Mouse (Mus musculus): ENCODE data around the gene Mapk10. TPM values are rescaled to one million over a fixed set of nuclear protein-coding genes. Genes with fewer than 3 reads are reported as not detected.

The Mapk10 gene
- polyA plus RNA-seq, 1 experiment = 0.07 TPM

- no peak overlapping the region for H3K4me3 ChIP-seq (ENCODE audit: insufficient read depth, poor library complexity, severe bottlenecking)
- TF ChIP-seq USF1 (IDR thresholded peaks at IDR 0.05; ENCODE audit: low read depth) (no peak), CTCF (IDR thresholded peaks at IDR 0.05; ENCODE audit: control insufficient read depth, insufficient read depth, insufficient read length) (no peak), MAX (IDR thresholded peaks at IDR 0.05) (no peak), MYOD1 (IDR thresholded peaks at IDR 0.05; ENCODE audit: control insufficient read depth, insufficient read length, low read depth) (no peak), CEBPB (IDR thresholded peaks at IDR 0.05; ENCODE audit: low read depth) (no peak), FOSL1 (IDR thresholded peaks at IDR 0.05; ENCODE audit: insufficient read depth, low read length, poor library complexity, severe bottlenecking) (no peak), MYOG (IDR thresholded peaks at IDR 0.05; ENCODE audit: control insufficient read depth, extremely low read depth, insufficient read length) (no peak)
These were observed 173.4 kb downstream of the Mapk10 start for GRCm38 (mm10) chr5:103037752-103038151.

GRCm38 (mm10) chr5:103028940-103029621 is 182.1 kb downstream of the Mapk10 start:
- H3K36me3 ChIP-seq (ENCODE audit: control insufficient read depth, insufficient read depth) = no peaks in the 10 kb centered on the region
- no peaks in the 10 kb centered on the region for H3K79me3 ChIP-seq (ENCODE audit: low read depth)
- H3K4me3 ChIP-seq (ENCODE audit: insufficient read depth, poor library complexity, severe bottlenecking) = no peak overlapping the region
- no peak overlapping the region for H3ac ChIP-seq (ENCODE audit: control insufficient read depth, insufficient read length, low read depth)
- TF ChIP-seq CEBPB (IDR thresholded peaks at IDR 0.05; ENCODE audit: low read depth) (no peak), FOSL1 (IDR thresholded peaks at IDR 0.05; ENCODE audit: insufficient read depth, low read length, poor library complexity, severe bottlenecking) (no peak), MAX (IDR thresholded peaks at IDR 0.05) (no peak)
- no peaks in the 10 kb centered on the region for H3K27me3 ChIP-seq (ENCODE audit: control insufficient read depth, insufficient read depth, insufficient read length)
- H3K79me2 ChIP-seq (ENCODE audit: control insufficient read depth, insufficient read depth) = no peaks in the 10 kb centered on the region

More at GRCm38 (mm10) chr5:103037752-103038151, 173.4 kb downstream of the Mapk10 start:
- no peaks in the 10 kb centered on the region for H3K79me3 ChIP-seq (ENCODE audit: low read depth)
- no peaks in the 10 kb centered on the region for H3K27me3 ChIP-seq (ENCODE audit: control insufficient read depth, insufficient read depth, insufficient read length)
- H3K36me3 ChIP-seq (ENCODE audit: control insufficient read depth, insufficient read depth) = no peaks in the 10 kb centered on the region
- no peaks in the 10 kb centered on the region for H3K79me2 ChIP-seq (ENCODE audit: control insufficient read depth, insufficient read depth)
- H3ac ChIP-seq (ENCODE audit: control insufficient read depth, insufficient read length, low read depth) = no peak overlapping the region

- no peak overlapping the region for H3ac ChIP-seq (ENCODE audit: control insufficient read depth, insufficient read length, low read depth)
- TF ChIP-seq MAX (IDR thresholded peaks at IDR 0.05) = no peak
- no peak for TF ChIP-seq MYOG (IDR thresholded peaks at IDR 0.05; ENCODE audit: control insufficient read depth, extremely low read depth, insufficient read length)
- no peak for TF ChIP-seq USF1 (IDR thresholded peaks at IDR 0.05; ENCODE audit: low read depth)
- no peak for TF ChIP-seq FOSL1 (IDR thresholded peaks at IDR 0.05; ENCODE audit: insufficient read depth, low read length, poor library complexity, severe bottlenecking)
- TF ChIP-seq CTCF (IDR thresholded peaks at IDR 0.05; ENCODE audit: control insufficient read depth, insufficient read depth, insufficient read length) = no peak
- no peak for TF ChIP-seq MYOD1 (IDR thresholded peaks at IDR 0.05; ENCODE audit: control insufficient read depth, insufficient read length, low read depth)
- TF ChIP-seq CEBPB (IDR thresholded peaks at IDR 0.05; ENCODE audit: low read depth) = no peak
- no peaks in the 10 kb centered on the region for H3K27me3 ChIP-seq (ENCODE audit: control insufficient read depth, insufficient read depth, insufficient read length)
- no peaks in the 10 kb centered on the region for H3K36me3 ChIP-seq (ENCODE audit: control insufficient read depth, insufficient read depth)
- H3K4me3 ChIP-seq (ENCODE audit: insufficient read depth, poor library complexity, severe bottlenecking) = no peak overlapping the region
- no peaks in the 10 kb centered on the region for H3K79me3 ChIP-seq (ENCODE audit: low read depth)
- no peaks in the 10 kb centered on the region for H3K79me2 ChIP-seq (ENCODE audit: control insufficient read depth, insufficient read depth)
These were observed 188.5 kb downstream of the Mapk10 start for GRCm38 (mm10) chr5:103022504-103023172.

GRCm38 (mm10) chr5:103021479-103021878 is 189.7 kb downstream of the Mapk10 start:
- H3ac ChIP-seq (ENCODE audit: control insufficient read depth, insufficient read length, low read depth) = no peak overlapping the region
- H3K36me3 ChIP-seq (ENCODE audit: control insufficient read depth, insufficient read depth) = no peaks in the 10 kb centered on the region
- no peaks in the 10 kb centered on the region for H3K79me2 ChIP-seq (ENCODE audit: control insufficient read depth, insufficient read depth)
- TF ChIP-seq MYOD1 (IDR thresholded peaks at IDR 0.05; ENCODE audit: control insufficient read depth, insufficient read length, low read depth) = no peak
- TF ChIP-seq MAX (IDR thresholded peaks at IDR 0.05) = no peak
- no peak for TF ChIP-seq MYOG (IDR thresholded peaks at IDR 0.05; ENCODE audit: control insufficient read depth, extremely low read depth, insufficient read length)
- no peak for TF ChIP-seq CEBPB (IDR thresholded peaks at IDR 0.05; ENCODE audit: low read depth)
- no peak for TF ChIP-seq USF1 (IDR thresholded peaks at IDR 0.05; ENCODE audit: low read depth)
- TF ChIP-seq CTCF (IDR thresholded peaks at IDR 0.05; ENCODE audit: control insufficient read depth, insufficient read depth, insufficient read length) = no peak
- TF ChIP-seq FOSL1 (IDR thresholded peaks at IDR 0.05; ENCODE audit: insufficient read depth, low read length, poor library complexity, severe bottlenecking) = no peak
- no peak overlapping the region for H3K4me3 ChIP-seq (ENCODE audit: insufficient read depth, poor library complexity, severe bottlenecking)
- no peaks in the 10 kb centered on the region for H3K27me3 ChIP-seq (ENCODE audit: control insufficient read depth, insufficient read depth, insufficient read length)
- no peaks in the 10 kb centered on the region for H3K79me3 ChIP-seq (ENCODE audit: low read depth)

- TF ChIP-seq CEBPB (IDR thresholded peaks at IDR 0.05; ENCODE audit: low read depth) = no peak
- TF ChIP-seq MYOG (IDR thresholded peaks at IDR 0.05; ENCODE audit: control insufficient read depth, extremely low read depth, insufficient read length) = no peak
- TF ChIP-seq FOSL1 (IDR thresholded peaks at IDR 0.05; ENCODE audit: insufficient read depth, low read length, poor library complexity, severe bottlenecking) = no peak
- no peak for TF ChIP-seq MYOD1 (IDR thresholded peaks at IDR 0.05; ENCODE audit: control insufficient read depth, insufficient read length, low read depth)
- TF ChIP-seq USF1 (IDR thresholded peaks at IDR 0.05; ENCODE audit: low read depth) = no peak
- no peak for TF ChIP-seq MAX (IDR thresholded peaks at IDR 0.05)
- TF ChIP-seq CTCF (IDR thresholded peaks at IDR 0.05; ENCODE audit: control insufficient read depth, insufficient read depth, insufficient read length) = no peak
- H3K36me3 ChIP-seq (ENCODE audit: control insufficient read depth, insufficient read depth) = no peaks in the 10 kb centered on the region
- no peaks in the 10 kb centered on the region for H3K27me3 ChIP-seq (ENCODE audit: control insufficient read depth, insufficient read depth, insufficient read length)
- no peaks in the 10 kb centered on the region for H3K79me2 ChIP-seq (ENCODE audit: control insufficient read depth, insufficient read depth)
- H3ac ChIP-seq (ENCODE audit: control insufficient read depth, insufficient read length, low read depth) = no peak overlapping the region
- no peaks in the 10 kb centered on the region for H3K79me3 ChIP-seq (ENCODE audit: low read depth)
- no peak overlapping the region for H3K4me3 ChIP-seq (ENCODE audit: insufficient read depth, poor library complexity, severe bottlenecking)
These were observed 190.2 kb downstream of the Mapk10 start for GRCm38 (mm10) chr5:103020954-103021353.
